Mouse (Mus musculus): Measurements from ENCODE around the gene Mtmr4. TPM values are rescaled to one million over a fixed set of nuclear protein-coding genes. Genes with fewer than 3 reads are reported as not detected.

Mtmr4 gene
- polyA plus RNA-seq, 1 experiment from 2014 or later, result 26.1 TPM

- no peak for ATAC-seq
- Histone ChIP-seq H3K36me3 (ENCODE audit: control insufficient read depth, insufficient read depth, low read length) (peaks cover 33% of the 10 kb centered on the region), H3K9me3 (ENCODE audit: control insufficient read depth, low read length) (no peaks in the 10 kb centered on the region), H3K4me3 (ENCODE audit: low read length) (no peak overlapping the region), H3K4me2 (ENCODE audit: low read depth, low read length) (no peak overlapping the region), H3K27me3 (replicated peaks; ENCODE audit: control insufficient read depth, insufficient read depth, low read length) (no peaks in the 10 kb centered on the region), H3K4me1 (ENCODE audit: control insufficient read depth, insufficient read depth, low read length) (peaks cover 7% of the 10 kb centered on the region; the same call in 1 of the 2 replicates), H3K9ac (ENCODE audit: low read depth, low read length) (no peak overlapping the region), H3K27ac (ENCODE audit: low read length) (no peak overlapping the region)
- 96% methylated on average over 2 of the region's 2 CpGs for WGBS
Measured at GRCm38 (mm10) chr11:87603571-87603970, 11.6 kb downstream of the Mtmr4 start.

DNA sequence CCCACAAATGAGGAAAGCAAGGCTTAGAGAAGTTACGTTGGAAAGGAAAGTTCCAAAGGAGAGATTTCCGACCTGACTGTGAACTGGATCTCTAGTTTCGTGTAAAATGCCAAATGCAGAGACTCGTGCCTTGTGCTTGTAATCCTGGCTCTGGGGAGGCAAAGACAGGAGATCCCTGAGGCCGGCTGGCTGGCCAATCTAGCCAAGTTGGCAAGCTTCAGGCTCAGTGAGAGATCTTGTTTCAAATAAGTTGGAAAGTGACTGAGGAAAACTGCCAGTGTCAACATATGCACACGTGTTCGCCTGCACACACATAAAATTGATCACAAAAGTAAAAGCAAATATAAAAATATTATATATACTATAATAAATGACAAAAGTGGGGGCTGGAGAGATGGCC is 17.3 kb downstream of the Mtmr4 start:
- no peaks in the 10 kb centered on the region for H3K4me1 ChIP-seq (ENCODE audit: control insufficient read depth, insufficient read depth, low read length)
- no peak overlapping the region for H3K9ac ChIP-seq (ENCODE audit: low read depth, low read length)
- no peak for ATAC-seq
- H3K4me3 ChIP-seq (ENCODE audit: low read length), result no peak overlapping the region
- no peaks in the 10 kb centered on the region for H3K27me3 ChIP-seq (replicated peaks; ENCODE audit: control insufficient read depth, insufficient read depth, low read length)
- WGBS, result 92% methylated on average over 7 of the region's 7 CpGs
- no peaks in the 10 kb centered on the region for H3K9me3 ChIP-seq (ENCODE audit: control insufficient read depth, low read length)
- H3K4me2 ChIP-seq (ENCODE audit: low read depth, low read length), result no peak overlapping the region
- H3K27ac ChIP-seq (ENCODE audit: low read length), result no peak overlapping the region
- peaks cover 42% of the 10 kb centered on the region for H3K36me3 ChIP-seq (ENCODE audit: control insufficient read depth, insufficient read depth, low read length)

DNA sequence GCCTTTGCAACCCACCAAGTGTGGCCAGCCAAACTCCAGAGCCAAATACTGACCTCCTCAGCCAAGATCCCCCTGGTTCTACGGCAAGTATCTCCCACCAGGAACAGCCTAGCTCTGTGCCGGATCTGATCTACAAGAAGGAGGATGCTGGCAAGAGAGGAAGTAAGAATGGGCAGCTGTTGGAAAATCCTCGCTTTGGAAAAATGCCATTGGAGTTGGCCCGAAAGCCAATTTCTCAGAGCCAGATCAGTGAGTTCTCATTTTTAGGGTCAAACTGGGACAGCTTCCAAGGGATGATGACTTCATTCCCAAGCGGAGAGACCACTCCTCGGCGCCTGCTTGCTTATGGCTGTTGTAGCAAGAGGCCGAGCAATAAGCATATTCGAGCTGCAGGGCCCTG is 19.6 kb downstream of the Mtmr4 start:
- Histone ChIP-seq H3K9me3 (ENCODE audit: control insufficient read depth, low read length) (0 out of 2 replicates have a peak, but pooled peaks cover under 1% of the 10 kb centered on the region), H3K27me3 (replicated peaks; ENCODE audit: control insufficient read depth, insufficient read depth, low read length) (no peaks in the 10 kb centered on the region), H3K27ac (ENCODE audit: low read length) (no peak overlapping the region), H3K4me1 (ENCODE audit: control insufficient read depth, insufficient read depth, low read length) (no peaks in the 10 kb centered on the region), H3K9ac (ENCODE audit: low read depth, low read length) (no peak overlapping the region), H3K36me3 (ENCODE audit: control insufficient read depth, insufficient read depth, low read length) (peaks cover 50% of the 10 kb centered on the region), H3K4me3 (ENCODE audit: low read length) (no peak overlapping the region), H3K4me2 (ENCODE audit: low read depth, low read length) (no peak overlapping the region)
- WGBS, result 89% methylated on average over 9 of the region's 9 CpGs
- ATAC-seq, result no peak

DNA sequence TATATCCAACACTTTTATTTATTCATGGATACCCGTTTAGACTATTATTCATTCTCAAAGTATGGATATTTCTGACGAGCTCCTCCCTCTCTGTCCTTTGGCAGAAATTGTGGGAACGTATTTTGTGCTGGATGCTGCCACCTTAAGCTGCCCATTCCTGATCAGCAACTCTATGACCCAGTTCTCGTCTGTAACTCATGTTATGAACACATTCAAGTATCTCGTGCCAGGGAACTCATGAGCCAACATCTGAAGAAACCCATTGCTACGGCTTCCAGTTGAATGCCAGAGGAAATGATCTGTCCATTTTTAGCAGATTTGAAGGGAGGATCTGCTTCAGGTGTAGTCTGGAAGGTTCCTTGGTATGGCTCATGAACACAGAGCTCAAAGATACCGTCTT is 22.0 kb downstream of the Mtmr4 start:
- Histone ChIP-seq H3K4me3 (ENCODE audit: low read length) (no peak overlapping the region), H3K27ac (ENCODE audit: low read length) (no peak overlapping the region), H3K27me3 (replicated peaks; ENCODE audit: control insufficient read depth, insufficient read depth, low read length) (no peaks in the 10 kb centered on the region), H3K4me1 (ENCODE audit: control insufficient read depth, insufficient read depth, low read length) (no peaks in the 10 kb centered on the region), H3K9me3 (ENCODE audit: control insufficient read depth, low read length) (0 out of 2 replicates have a peak, but pooled peaks cover 5% of the 10 kb centered on the region), H3K36me3 (ENCODE audit: control insufficient read depth, insufficient read depth, low read length) (peaks cover 61% of the 10 kb centered on the region), H3K4me2 (ENCODE audit: low read depth, low read length) (no peak overlapping the region), H3K9ac (ENCODE audit: low read depth, low read length) (no peak overlapping the region)
- ATAC-seq, result no peak
- 91% methylated on average over 7 of the region's 7 CpGs for WGBS

DNA sequence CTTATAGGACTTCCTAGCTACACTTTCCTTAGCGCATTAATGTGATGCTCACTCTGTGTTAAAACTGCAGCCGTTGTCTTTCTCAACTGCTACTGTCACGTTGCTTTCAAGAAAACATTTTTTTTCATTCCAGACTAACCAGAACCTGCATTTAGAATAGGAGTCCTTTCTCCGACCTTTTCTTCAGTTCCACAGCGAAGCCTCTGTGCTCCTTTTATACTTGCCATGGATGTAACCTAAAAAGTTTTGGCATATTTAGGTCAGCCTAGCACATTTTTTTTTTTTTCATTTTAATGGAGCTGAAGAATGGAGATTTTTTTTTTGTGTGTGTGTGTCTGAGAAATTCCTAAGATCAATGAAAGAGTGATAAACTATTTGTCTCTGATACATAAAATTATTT is 23.6 kb downstream of the Mtmr4 start:
- no peak overlapping the region for H3K4me2 ChIP-seq (ENCODE audit: low read depth, low read length)
- peaks cover 58% of the 10 kb centered on the region for H3K36me3 ChIP-seq (ENCODE audit: control insufficient read depth, insufficient read depth, low read length)
- H3K9ac ChIP-seq (ENCODE audit: low read depth, low read length), result no peak overlapping the region
- no peak overlapping the region for H3K27ac ChIP-seq (ENCODE audit: low read length)
- WGBS, result 90% methylated on average over 5 of the region's 5 CpGs
- no peak for ATAC-seq
- no peaks in the 10 kb centered on the region for H3K27me3 ChIP-seq (replicated peaks; ENCODE audit: control insufficient read depth, insufficient read depth, low read length)
- 0 out of 2 replicates have a peak, but pooled peaks cover 5% of the 10 kb centered on the region for H3K9me3 ChIP-seq (ENCODE audit: control insufficient read depth, low read length)
- no peak overlapping the region for H3K4me3 ChIP-seq (ENCODE audit: low read length)
- H3K4me1 ChIP-seq (ENCODE audit: control insufficient read depth, insufficient read depth, low read length), result no peaks in the 10 kb centered on the region

DNA sequence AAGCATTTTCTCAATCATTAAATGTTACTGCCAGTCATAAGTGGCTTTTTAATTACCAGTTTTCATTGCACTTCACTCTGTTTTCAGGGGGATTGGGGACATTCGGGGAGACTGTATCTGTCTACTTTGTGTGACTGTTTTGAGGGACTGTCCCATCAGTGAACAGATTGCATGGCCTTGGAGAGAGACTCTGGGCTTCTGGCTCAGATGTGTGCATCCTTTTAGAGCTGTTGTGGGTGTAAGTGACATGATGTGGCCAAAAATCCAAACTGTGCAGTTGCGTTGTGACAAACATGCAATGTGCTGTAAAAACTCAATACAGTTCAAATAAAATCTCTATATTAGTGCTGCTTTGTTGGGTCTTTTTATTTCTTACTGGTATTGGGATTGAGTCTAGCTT is 24.0 kb downstream of the Mtmr4 start:
- H3K9me3 ChIP-seq (ENCODE audit: control insufficient read depth, low read length), result 0 out of 2 replicates have a peak, but pooled peaks cover 5% of the 10 kb centered on the region
- no peak overlapping the region for H3K9ac ChIP-seq (ENCODE audit: low read depth, low read length)
- H3K4me3 ChIP-seq (ENCODE audit: low read length), result no peak overlapping the region
- peaks cover 58% of the 10 kb centered on the region for H3K36me3 ChIP-seq (ENCODE audit: control insufficient read depth, insufficient read depth, low read length)
- H3K27me3 ChIP-seq (replicated peaks; ENCODE audit: control insufficient read depth, insufficient read depth, low read length), result no peaks in the 10 kb centered on the region
- no peak overlapping the region for H3K4me2 ChIP-seq (ENCODE audit: low read depth, low read length)
- no peaks in the 10 kb centered on the region for H3K4me1 ChIP-seq (ENCODE audit: control insufficient read depth, insufficient read depth, low read length)
- 95% methylated on average over 2 of the region's 2 CpGs for WGBS
- H3K27ac ChIP-seq (ENCODE audit: low read length), result no peak overlapping the region
- no peak for ATAC-seq

DNA sequence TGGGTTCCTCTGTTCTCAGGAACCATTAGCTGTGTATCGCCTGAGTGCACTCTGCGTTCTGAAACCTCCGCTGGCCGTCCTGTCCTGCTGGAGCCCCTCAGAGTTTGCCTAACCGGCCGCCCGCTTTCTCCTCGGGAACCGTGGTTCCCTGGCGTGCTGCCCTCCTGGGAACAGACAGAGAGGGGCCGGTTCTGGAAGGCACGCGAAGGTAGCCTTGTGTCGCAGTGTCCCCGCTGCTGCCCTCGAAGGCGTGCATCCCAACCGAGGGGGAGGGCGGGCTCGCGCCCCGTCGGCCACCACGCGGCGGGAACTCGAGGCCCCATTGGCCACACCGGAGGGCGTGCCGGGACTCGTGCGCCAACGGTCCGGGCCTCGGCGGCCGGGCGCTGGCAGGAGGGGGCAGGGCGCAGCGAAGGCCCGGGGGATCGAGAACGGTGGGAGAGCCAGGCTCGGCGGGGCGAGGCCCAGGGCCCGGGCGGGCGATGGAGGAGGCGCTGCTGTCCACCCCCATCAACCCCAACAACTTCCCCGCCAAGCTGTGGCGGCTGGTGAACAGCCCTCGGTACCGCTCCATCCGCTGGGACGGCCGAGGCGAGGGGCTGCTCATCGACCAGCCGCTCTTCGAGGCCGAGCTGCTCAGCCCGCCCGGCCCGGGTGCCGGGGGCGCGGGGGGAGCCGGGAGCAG is 25.0 kb downstream of the Mtmr4 start, which contains the start of gene Hsf5:
Gene Hsf5, plus strand, starts transcription at position 375 of the 685 bp plus-strand sequence.
- Histone ChIP-seq H3K4me3 (ENCODE audit: low read length) (no peak within 1 kb of the TSS), H3K4me2 (ENCODE audit: low read depth, low read length) (no peak within 1 kb of the TSS), H3K27ac (ENCODE audit: low read length) (no peak within 1 kb of the TSS), H3K27me3 (replicated peaks; ENCODE audit: control insufficient read depth, insufficient read depth, low read length) (no peaks in the 10 kb centered on the region), H3K36me3 (ENCODE audit: control insufficient read depth, insufficient read depth, low read length) (peaks cover 49% of the 10 kb centered on the region), H3K4me1 (ENCODE audit: control insufficient read depth, insufficient read depth, low read length) (no peaks in the 10 kb centered on the region), H3K9me3 (ENCODE audit: control insufficient read depth, low read length) (0 out of 2 replicates have a peak, but pooled peaks cover 5% of the 10 kb centered on the region), H3K9ac (ENCODE audit: low read depth, low read length) (no peak within 1 kb of the TSS)
- ATAC-seq, result no peak
- WGBS, result 91% methylated on average over 67 of the region's 69 CpGs

GRCm38 (mm10) chr11:87617606-87618005 is 25.6 kb downstream of the Mtmr4 start:
- Histone ChIP-seq H3K36me3 (ENCODE audit: control insufficient read depth, insufficient read depth, low read length) (peaks cover 43% of the 10 kb centered on the region), H3K9me3 (ENCODE audit: control insufficient read depth, low read length) (0 out of 2 replicates have a peak, but pooled peaks cover 5% of the 10 kb centered on the region), H3K9ac (ENCODE audit: low read depth, low read length) (no peak overlapping the region), H3K4me2 (ENCODE audit: low read depth, low read length) (no peak overlapping the region), H3K4me3 (ENCODE audit: low read length) (no peak overlapping the region), H3K4me1 (ENCODE audit: control insufficient read depth, insufficient read depth, low read length) (no peaks in the 10 kb centered on the region), H3K27ac (ENCODE audit: low read length) (no peak overlapping the region), H3K27me3 (replicated peaks; ENCODE audit: control insufficient read depth, insufficient read depth, low read length) (no peaks in the 10 kb centered on the region)
- no peak for ATAC-seq
- WGBS, result 95% methylated on average over 32 of the region's 32 CpGs

GRCm38 (mm10) chr11:87623160-87623559 is 31.2 kb downstream of the Mtmr4 start:
- Histone ChIP-seq H3K36me3 (ENCODE audit: control insufficient read depth, insufficient read depth, low read length) (no peaks in the 10 kb centered on the region), H3K4me1 (ENCODE audit: control insufficient read depth, insufficient read depth, low read length) (no peaks in the 10 kb centered on the region), H3K4me3 (ENCODE audit: low read length) (no peak overlapping the region), H3K27me3 (replicated peaks; ENCODE audit: control insufficient read depth, insufficient read depth, low read length) (no peaks in the 10 kb centered on the region), H3K9ac (ENCODE audit: low read depth, low read length) (no peak overlapping the region), H3K9me3 (ENCODE audit: control insufficient read depth, low read length) (no peaks in the 10 kb centered on the region), H3K4me2 (ENCODE audit: low read depth, low read length) (no peak overlapping the region), H3K27ac (ENCODE audit: low read length) (no peak overlapping the region)
- WGBS, result 62% methylated on average over 4 of the region's 4 CpGs
- no peak for ATAC-seq

Measured in intestine, embryonic 16.5 days (tissue).